Mouse (Mus musculus) liver, embryonic 16.5 days (tissue): ENCODE data around the gene Cntf. TPM values are rescaled to one million over a fixed set of nuclear protein-coding genes. Genes with fewer than 3 reads are reported as not detected.
"Not testable (repeated sequence)": the region's sequence is repeated elsewhere in the genome, so short reads cannot be mapped to it uniquely, and the experiment has no call there.

Source experiments
- ATAC-seq: fragments of 200-750 bp; cut with Nextera tagmentation; 2 replicates; pipeline ENCODE4 v1.8.0; 2017; ENCODE audit warnings: low read depth, mild to moderate bottlenecking, moderate number of reproducible peaks, moderate library complexity
- H3K27ac ChIP-seq: fragments of 300-500 bp; sonication (generic); 2 replicates; pipeline ENCODE4 v1.5.1; 2014; ENCODE audit warnings: mild to moderate bottlenecking, low read length
- H3K27me3 ChIP-seq: fragments of 300-500 bp; sonication (generic); 2 replicates; pipeline ENCODE4 v1.6.1; 2014; ENCODE audit warnings: low read depth, low read length, mixed read lengths; ENCODE audit not compliant: control insufficient read depth, insufficient read depth
- H3K36me3 ChIP-seq: fragments of 300-500 bp; sonication (generic); 2 replicates; pipeline ENCODE4 v1.6.1; 2014; ENCODE audit warnings: mild to moderate bottlenecking; ENCODE audit not compliant: control insufficient read depth, insufficient read depth
- H3K4me1 ChIP-seq: fragments of 300-500 bp; sonication (generic); 2 replicates; pipeline ENCODE4 v1.6.1; 2014; ENCODE audit warnings: low read depth, low read length, mixed read lengths; ENCODE audit not compliant: control insufficient read depth
- H3K4me2 ChIP-seq: fragments of 300-500 bp; sonication (generic); 2 replicates; pipeline ENCODE4 v1.6.1; 2014; ENCODE audit warnings: low read depth, low read length, mixed read lengths
- H3K4me3 ChIP-seq: fragments of 300-500 bp; sonication (generic); 2 replicates; pipeline ENCODE4 v1.5.1; 2014; ENCODE audit warnings: low read depth, mild to moderate bottlenecking, low read length
- H3K9ac ChIP-seq: fragments of 300-500 bp; sonication (generic); 2 replicates; pipeline ENCODE4 v1.6.1; 2014; ENCODE audit warnings: low read depth, low read length
- H3K9me3 ChIP-seq: fragments of 300-500 bp; sonication (generic); replicated peaks from 2 replicates; pipeline ENCODE4 v1.6.1; 2016; ENCODE audit warnings: low read length; ENCODE audit not compliant: control insufficient read depth
- WGBS: fragments of 180-500 bp; shearing (Covaris S2); extraction: QIAGEN DNeasy Blood & Tissue Kit; methylation state at CpG from one replicate; pipeline ENCODE4 v1.1.7; 2014; ENCODE audit not compliant: insufficient replicate concordance; 5-methylcytosine and 5-hydroxymethylcytosine counted together
- polyA plus RNA-seq: library from polyadenylated mRNA; unstranded; fragments of >200 nt; fragmentation: Nextera tagmentation; extraction: Ambion mirVana; gene quantifications from 2 replicates; pipeline ENCODE4 v1.2.1, GENCODE M21; 2015

The Cntf gene
- polyA plus RNA-seq, 1 experiment from 2014 or later, result 0.66 TPM

GRCm38 (mm10) chr19:12731036-12731435 lies 34.4 kb downstream of the Cntf start:
- no peaks in the 10 kb centered on the region for H3K9me3 ChIP-seq
- H3K27me3 ChIP-seq, result no peaks in the 10 kb centered on the region
- H3K36me3 ChIP-seq, result no peaks in the 10 kb centered on the region
- 48% methylated on average over 1 of the region's 1 CpGs for WGBS
- H3K4me3 ChIP-seq, result no peak overlapping the region
- ATAC-seq, result no peak
- no peak overlapping the region for H3K4me2 ChIP-seq
- no peaks in the 10 kb centered on the region for H3K4me1 ChIP-seq
- no peak overlapping the region for H3K27ac ChIP-seq
- H3K9ac ChIP-seq, result no peak overlapping the region

DNA sequence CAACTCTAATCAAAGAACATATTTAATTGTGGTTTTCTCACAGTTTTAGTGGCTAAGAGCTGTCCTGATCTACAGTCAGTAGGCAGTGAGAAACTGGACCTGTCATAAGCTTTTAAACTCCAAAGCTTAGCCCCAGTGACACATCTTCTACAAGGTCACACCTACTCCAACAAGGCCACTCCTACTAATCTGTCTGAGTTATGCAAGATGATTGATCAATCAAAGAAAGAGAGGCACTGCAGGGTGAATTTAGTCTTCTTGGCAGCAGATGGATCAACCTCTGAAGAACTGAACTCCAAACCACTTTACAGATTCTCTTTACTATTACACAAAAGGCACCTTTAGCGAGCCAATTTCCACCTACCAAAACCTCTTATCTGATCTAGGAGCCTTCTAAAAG lies 39.6 kb downstream of the Cntf start:
- no peak overlapping the region for H3K9ac ChIP-seq
- no peaks in the 10 kb centered on the region for H3K36me3 ChIP-seq
- no peaks in the 10 kb centered on the region for H3K4me1 ChIP-seq
- H3K27ac ChIP-seq, result no peak overlapping the region
- no peaks in the 10 kb centered on the region for H3K9me3 ChIP-seq
- no peaks in the 10 kb centered on the region for H3K27me3 ChIP-seq
- no peak overlapping the region for H3K4me2 ChIP-seq
- H3K4me3 ChIP-seq, result no peak overlapping the region
- WGBS, result 47% methylated on average over 1 of the region's 1 CpGs
- no peak for ATAC-seq

- no peak for ATAC-seq
- H3K27me3 ChIP-seq, result no peaks in the 10 kb centered on the region
- H3K9me3 ChIP-seq, result no peaks in the 10 kb centered on the region
- 36% methylated on average over 2 of the region's 3 CpGs for WGBS
- no peak overlapping the region for H3K9ac ChIP-seq
- no peak overlapping the region for H3K4me3 ChIP-seq
- H3K27ac ChIP-seq, result no peak overlapping the region
- no peaks in the 10 kb centered on the region for H3K4me1 ChIP-seq
- H3K4me2 ChIP-seq, result no peak overlapping the region
- no peaks in the 10 kb centered on the region for H3K36me3 ChIP-seq
These were observed 43.1 kb downstream of the Cntf start for GRCm38 (mm10) chr19:12722308-12722707.

- not testable (repeated sequence) for H3K4me2 ChIP-seq, H3K27me3 ChIP-seq, H3K4me3 ChIP-seq, H3K36me3 ChIP-seq, H3K9ac ChIP-seq, ATAC-seq, H3K27ac ChIP-seq, H3K9me3 ChIP-seq, H3K4me1 ChIP-seq
- WGBS, result 71% methylated on average over 7 of the region's 7 CpGs
These were observed 43.8 kb downstream of the Cntf start for GRCm38 (mm10) chr19:12721596-12721995.

DNA sequence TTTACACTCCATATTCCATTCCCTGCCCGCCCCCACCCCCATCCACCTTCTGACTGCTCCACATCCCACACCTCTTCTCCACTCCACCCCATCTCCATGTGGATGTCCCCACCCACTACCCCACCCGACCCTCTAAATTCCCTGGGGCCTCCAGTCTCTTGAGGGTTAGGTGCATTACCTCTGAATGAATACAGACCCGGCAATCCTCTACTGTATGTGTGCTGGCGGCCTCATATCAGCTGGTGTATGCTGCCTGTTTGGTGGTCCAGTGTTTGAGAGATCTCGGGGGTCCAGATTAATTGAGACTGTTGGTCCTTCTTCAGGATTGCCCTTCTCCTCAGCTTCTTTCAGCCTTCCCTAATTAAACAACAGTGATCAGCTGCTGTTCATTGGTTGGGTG lies 44.5 kb downstream of the Cntf start:
- not testable (repeated sequence) for H3K36me3 ChIP-seq, ATAC-seq, H3K4me3 ChIP-seq, H3K27me3 ChIP-seq, H3K9ac ChIP-seq, H3K4me2 ChIP-seq, H3K27ac ChIP-seq, H3K9me3 ChIP-seq, H3K4me1 ChIP-seq
- WGBS, result 58% methylated on average over 5 of the region's 5 CpGs

GRCm38 (mm10) chr19:12720463-12720862 lies 45.0 kb downstream of the Cntf start:
- Histone ChIP-seq H3K9me3 (no peaks in the 10 kb centered on the region), H3K27me3 (no peaks in the 10 kb centered on the region), H3K27ac (no peak overlapping the region), H3K36me3 (no peaks in the 10 kb centered on the region), H3K9ac (no peak overlapping the region), H3K4me3 (no peak overlapping the region), H3K4me2 (no peak overlapping the region), H3K4me1 (no peaks in the 10 kb centered on the region)
- WGBS, result 25% methylated on average over 2 of the region's 2 CpGs
- no peak for ATAC-seq

- WGBS, result 61% methylated on average over 6 of the region's 6 CpGs
- H3K9me3 ChIP-seq, result no peaks in the 10 kb centered on the region
- no peaks in the 10 kb centered on the region for H3K4me1 ChIP-seq
- H3K4me3 ChIP-seq, result no peak overlapping the region
- H3K4me2 ChIP-seq, result no peak overlapping the region
- H3K27ac ChIP-seq, result no peak overlapping the region
- no peaks in the 10 kb centered on the region for H3K27me3 ChIP-seq
- no peaks in the 10 kb centered on the region for H3K36me3 ChIP-seq
- no peak overlapping the region for H3K9ac ChIP-seq
- ATAC-seq, result no peak
These were observed 46.2 kb downstream of the Cntf start for GRCm38 (mm10) chr19:12719189-12719588.

Other genes with a start within 250 kb of the Cntf start
- 21.7 and 26.0 TPM in 2 replicates for gene Fam111a, start 219.9 kb downstream of the Cntf start, polyA plus RNA-seq
- 20.2 and 22.6 TPM in 2 replicates for gene Gm4952, start 165.7 kb downstream of the Cntf start, polyA plus RNA-seq
- 0.23 and 0.38 TPM in 2 replicates for gene Glyat, start 132.3 kb downstream of the Cntf start, polyA plus RNA-seq
- not detected in 2 replicates for gene Olfr1442, start 95.2 kb downstream of the Cntf start, polyA plus RNA-seq
- gene Olfr1443, start 87.5 kb downstream of the Cntf start, polyA plus RNA-seq, result not detected in 2 replicates
- 7.1 and 9.5 TPM in 2 replicates for gene Keg1, start 69.8 kb downstream of the Cntf start, polyA plus RNA-seq
- 5.8 and 6.3 TPM in 2 replicates for gene Zfp91, start 30.5 kb upstream of the Cntf start, polyA plus RNA-seq
- 2.2 and 2.3 TPM in 2 replicates for gene Lpxn, start 30.6 kb upstream of the Cntf start, polyA plus RNA-seq
- not detected in 2 replicates for gene Gm5244, start 81.0 kb upstream of the Cntf start, polyA plus RNA-seq
- gene Olfr1444, start 91.7 kb upstream of the Cntf start, polyA plus RNA-seq, result not detected in 2 replicates
- gene Olfr1445, start 118.2 kb upstream of the Cntf start, polyA plus RNA-seq, result not detected in 2 replicates
- not detected in 2 replicates for gene Olfr1446, start 127.9 kb upstream of the Cntf start, polyA plus RNA-seq
- gene Olfr1447, start 138.1 kb upstream of the Cntf start, polyA plus RNA-seq, result not detected in 2 replicates
- gene Olfr1448, start 158.8 kb upstream of the Cntf start, polyA plus RNA-seq, result not detected in 2 replicates
- gene Olfr1449, start 165.2 kb upstream of the Cntf start, polyA plus RNA-seq, result not detected in 2 replicates
- not detected in 2 replicates for gene Olfr1450, start 184.6 kb upstream of the Cntf start, polyA plus RNA-seq
- not detected in 2 replicates for gene Olfr1451, start 229.4 kb upstream of the Cntf start, polyA plus RNA-seq